26 mouse cellular contexts compared by ENCODE assay signal in genomic region chr17:68320940-68321339, GRCm38 (mm10). TPM values are rescaled to one million over a fixed set of nuclear protein-coding genes. Genes with fewer than 3 reads are reported as not detected.
"Had no signal": no experiment of that assay in that cellular context is flagged by ENCODE, and none has a peak within 500 bp of the region (broad histone marks: within the 10 kb centered on the region; RNA-seq: fewer than 3 reads in every experiment).

No protein-coding gene starts in this region.

- H3K36me3 ChIP-seq: kidney, embryonic 15.5 days; liver, embryonic 13.5 days; neural tube, embryonic 13.5 days; stomach, embryonic 15.5 days had no signal

- H3K27me3 ChIP-seq: kidney, embryonic 15.5 days; liver, embryonic 13.5 days; neural tube, embryonic 13.5 days; stomach, embryonic 15.5 days had no signal

- H3K4me1 ChIP-seq: kidney, embryonic 15.5 days; liver, embryonic 13.5 days; neural tube, embryonic 13.5 days; stomach, embryonic 15.5 days had no signal

- ATAC-seq: midbrain, embryonic 16.5 days had no signal

- DNase-seq: kidney, adult 11 months; kidney, adult 8-10 months; kidney, postnatal 10 days; kidney, postnatal 36 days; layer of hippocampus, postnatal 36 days; liver, embryonic 13.5 days; lung, adult 2 months; lung, postnatal 14 days; retina, postnatal 1 day; right cerebral cortex, postnatal 25 days; spleen, adult 18-20 months; thymus, adult 18-20 months; thymus, postnatal 36 days had no signal

- H3K9me3 ChIP-seq: kidney, embryonic 15.5 days; liver, embryonic 13.5 days; neural tube, embryonic 13.5 days; stomach, embryonic 15.5 days had no signal

- H3K4me2 ChIP-seq: kidney, embryonic 15.5 days; liver, embryonic 13.5 days; neural tube, embryonic 13.5 days; stomach, embryonic 15.5 days had no signal

- H3K9ac ChIP-seq: kidney, embryonic 15.5 days; liver, embryonic 13.5 days; neural tube, embryonic 13.5 days; stomach, embryonic 15.5 days had no signal

- H3K4me3 ChIP-seq: kidney, embryonic 15.5 days; left cerebral cortex, adult 2 months; liver, embryonic 13.5 days; myocyte; neural tube, embryonic 13.5 days; stomach, embryonic 15.5 days had no signal

- H3K27ac ChIP-seq: kidney, embryonic 15.5 days; left cerebral cortex, adult 2 months; liver, embryonic 13.5 days; macrophage; neural tube, embryonic 13.5 days; stomach, embryonic 15.5 days had no signal

RNA-seq across cellular contexts. Expression of gene L3mbtl4, which starts 47.3 kb away (rescaled TPM):
- total RNA-seq: liver, adult 2 months; megakaryocyte, adult 5-6 weeks; monocyte, adult 5-6 weeks; neutrophil, adult 5-6 weeks had no signal
- polyA plus RNA-seq: limb, embryonic 11.5 days; liver, adult 2 months; liver, embryonic 13.5 days; liver, embryonic 16.5 days; lung, adult 2 months; macrophage; myocyte had no signal
